Mouse (Mus musculus): ENCODE results near the gene Rundc1. TPM values are rescaled to one million over a fixed set of nuclear protein-coding genes. Genes with fewer than 3 reads are reported as not detected.

The Rundc1 gene
- polyA plus RNA-seq, 1 experiment from 2014 or later = 26.2 TPM

GRCm38 (mm10) chr11:101484245-101484644 lies 59.4 kb downstream of the Rundc1 start:
- Histone ChIP-seq H3K4me3 (replicated peaks) (no peak overlapping the region), H3K27ac (peak overlapping the region; percentile 81), H3K36me3 (no peaks in the 10 kb centered on the region), H3K4me1 (replicated peaks) (peaks cover 40% of the 10 kb centered on the region), H3K9me3 (no peaks in the 10 kb centered on the region), H3K9ac (replicated peaks) (no peak overlapping the region), H3K4me2 (replicated peaks) (no peak overlapping the region), H3K27me3 (no peaks in the 10 kb centered on the region)
- 68% methylated on average over 6 of the region's 6 CpGs for WGBS
- ATAC-seq = no peak

- H3K27ac ChIP-seq = peak overlapping the region; percentile 81
- H3K4me3 ChIP-seq (replicated peaks) = no peak overlapping the region
These were observed 59.9 kb downstream of the Rundc1 start for GRCm38 (mm10) chr11:101484814-101485213.

More at GRCm38 (mm10) chr11:101484814-101485213, 59.9 kb downstream of the Rundc1 start:
- H3K36me3 ChIP-seq = peaks cover 4% of the 10 kb centered on the region; the same call in 1 of the 2 replicates
- ATAC-seq = no peak
- H3K4me2 ChIP-seq (replicated peaks) = no peak overlapping the region
- no peak overlapping the region for H3K9ac ChIP-seq (replicated peaks)
- no peaks in the 10 kb centered on the region for H3K27me3 ChIP-seq
- no peaks in the 10 kb centered on the region for H3K9me3 ChIP-seq
- WGBS = 89% methylated on average over 7 of the region's 7 CpGs
- H3K4me1 ChIP-seq (replicated peaks) = peaks cover 34% of the 10 kb centered on the region

Small RNA genes within 50 kb of the gene (microRNA-seq; reads per million reads assigned to microRNA genes)
- gene Mir6929 = not detected

Other genes with a start within 250 kb of the Rundc1 start
- gene Ccr10, start 249.6 kb upstream of the Rundc1 start, polyA plus RNA-seq (2015; fragmentation: Nextera tagmentation; extraction: Ambion mirVana) = 0.19 and 0.38 TPM in 2 replicates
- 17.6 and 17.7 TPM in 2 replicates for gene Ezh1, start 198.6 kb upstream of the Rundc1 start, polyA plus RNA-seq (2015; fragmentation: Nextera tagmentation; extraction: Ambion mirVana)
- gene Ramp2, start 179.1 kb upstream of the Rundc1 start, polyA plus RNA-seq (2015; fragmentation: Nextera tagmentation; extraction: Ambion mirVana) = 64.4 and 65.7 TPM in 2 replicates
- 110 and 111 TPM in 2 replicates for gene Vps25, start 171.4 kb upstream of the Rundc1 start, polyA plus RNA-seq (2015; fragmentation: Nextera tagmentation; extraction: Ambion mirVana)
- gene Wnk4, start 164.5 kb upstream of the Rundc1 start, polyA plus RNA-seq (2015; fragmentation: Nextera tagmentation; extraction: Ambion mirVana) = 7.2 and 7.5 TPM in 2 replicates
- gene Cntd1, start 146.1 kb upstream of the Rundc1 start, polyA plus RNA-seq (2015; fragmentation: Nextera tagmentation; extraction: Ambion mirVana) = 1.2 and 1.3 TPM in 2 replicates
- gene Coa3, start 146.0 kb upstream of the Rundc1 start, polyA plus RNA-seq (2015; fragmentation: Nextera tagmentation; extraction: Ambion mirVana) = 210 and 213 TPM in 2 replicates
- 178 and 194 TPM in 2 replicates for gene Becn1, start 122.8 kb upstream of the Rundc1 start, polyA plus RNA-seq (2015; fragmentation: Nextera tagmentation; extraction: Ambion mirVana)
- 126 and 134 TPM in 2 replicates for gene Psme3, start 108.9 kb upstream of the Rundc1 start, polyA plus RNA-seq (2015; fragmentation: Nextera tagmentation; extraction: Ambion mirVana)
- gene Aoc2, start 100.0 kb upstream of the Rundc1 start, polyA plus RNA-seq (2015; fragmentation: Nextera tagmentation; extraction: Ambion mirVana) = 2.4 and 2.5 TPM in 2 replicates
- gene Aoc3, start 94.5 kb upstream of the Rundc1 start, polyA plus RNA-seq (2015; fragmentation: Nextera tagmentation; extraction: Ambion mirVana) = not detected in 2 replicates
- gene G6pc, start 57.5 kb upstream of the Rundc1 start, polyA plus RNA-seq (2015; fragmentation: Nextera tagmentation; extraction: Ambion mirVana) = not detected in 2 replicates
- gene Aarsd1, start 7.5 kb upstream of the Rundc1 start, polyA plus RNA-seq (2015; fragmentation: Nextera tagmentation; extraction: Ambion mirVana) = 94.8 and 101 TPM in 2 replicates
- 6.6 and 8.5 TPM in 2 replicates for gene Gm27029, start 289 bp upstream of the Rundc1 start, polyA plus RNA-seq (2015; fragmentation: Nextera tagmentation; extraction: Ambion mirVana)
- gene Ptges3l, start 248 bp downstream of the Rundc1 start, polyA plus RNA-seq (2015; fragmentation: Nextera tagmentation; extraction: Ambion mirVana) = 2.0 and 2.6 TPM in 2 replicates
- gene Rpl27, start 17.2 kb downstream of the Rundc1 start, polyA plus RNA-seq (2015; fragmentation: Nextera tagmentation; extraction: Ambion mirVana) = 303 and 310 TPM in 2 replicates
- gene Ifi35, start 23.3 kb downstream of the Rundc1 start, polyA plus RNA-seq (2015; fragmentation: Nextera tagmentation; extraction: Ambion mirVana) = 2.2 and 2.3 TPM in 2 replicates
- 102 and 117 TPM in 2 replicates for gene Rnd2, start 39.9 kb downstream of the Rundc1 start, polyA plus RNA-seq (2015; fragmentation: Nextera tagmentation; extraction: Ambion mirVana)
- 79.5 and 91.5 TPM in 2 replicates for gene Vat1, start 41.1 kb downstream of the Rundc1 start, polyA plus RNA-seq (2015; fragmentation: Nextera tagmentation; extraction: Ambion mirVana)
- gene Brca1, start 126.9 kb downstream of the Rundc1 start, polyA plus RNA-seq (2015; fragmentation: Nextera tagmentation; extraction: Ambion mirVana) = 4.7 and 5.3 TPM in 2 replicates
- gene Nbr1, start 127.1 kb downstream of the Rundc1 start, polyA plus RNA-seq (2015; fragmentation: Nextera tagmentation; extraction: Ambion mirVana) = 113 and 116 TPM in 2 replicates
- gene Tmem106a, start 157.2 kb downstream of the Rundc1 start, polyA plus RNA-seq (2015; fragmentation: Nextera tagmentation; extraction: Ambion mirVana) = 2.1 and 2.7 TPM in 2 replicates
- not detected in 2 replicates for gene Gm11634, start 174.2 kb downstream of the Rundc1 start, polyA plus RNA-seq (2015; fragmentation: Nextera tagmentation; extraction: Ambion mirVana)
- 21.7 and 24.8 TPM in 2 replicates for gene Rdm1, start 202.1 kb downstream of the Rundc1 start, polyA plus RNA-seq (2015; fragmentation: Nextera tagmentation; extraction: Ambion mirVana)
- gene Arl4d, start 240.5 kb downstream of the Rundc1 start, polyA plus RNA-seq (2015; fragmentation: Nextera tagmentation; extraction: Ambion mirVana) = 5.1 and 8.4 TPM in 2 replicates

Measured in midbrain, embryonic 13.5 days (tissue).